Mouse (Mus musculus): ENCODE measurements around the gene Ccdc42. TPM values are rescaled to one million over a fixed set of nuclear protein-coding genes. Genes with fewer than 3 reads are reported as not detected.

Ccdc42 gene
- total RNA-seq (2012; rRNA removed) (not detected in 2 replicates), polyA plus RNA-seq (2012; ENCODE audit: insufficient read depth in 1 of 2, insufficient read length in 2 of 2, low read depth in 1 of 2, low replicate concordance in 2 of 2, missing spikeins in 1 of 2) (not detected)

DNA sequence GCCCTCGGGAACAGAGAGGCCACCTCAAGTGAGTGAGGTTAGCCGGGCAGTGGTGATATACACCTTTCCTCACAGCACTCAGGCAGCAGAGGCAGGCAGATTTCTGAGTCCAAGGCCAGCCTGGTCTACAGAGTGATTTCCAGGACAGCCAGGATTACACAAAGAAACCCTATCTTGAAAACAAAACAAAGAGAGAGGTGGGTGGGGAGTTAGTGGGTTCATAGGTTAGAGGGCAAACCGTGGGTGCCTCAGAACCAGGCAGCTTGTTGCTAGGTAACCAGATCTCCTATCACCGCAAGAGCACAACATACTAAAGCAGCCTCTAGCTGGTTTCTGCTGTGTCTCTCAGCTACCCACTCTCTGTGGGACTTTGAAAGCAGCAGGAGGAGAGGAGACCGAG, at the start of gene Ccdc42:
TSS of gene Ccdc42 (plus strand) at position 301 of the 400 bp plus-strand sequence.
- Histone ChIP-seq H3K4me1 (ENCODE audit: control insufficient read depth in 1 of 2, insufficient read depth in 2 of 2, low read length in 2 of 2) (no peaks in the 10 kb centered on the region), H3K9me3 (replicated peaks; ENCODE audit: insufficient read depth, low read length) (no peaks in the 10 kb centered on the region), H3K27ac (ENCODE audit: control insufficient read depth, low read depth, low read length) (no peak within 1 kb of the TSS), H3K27me3 (ENCODE audit: control insufficient read depth in 1 of 2, insufficient read depth in 2 of 2, low read length in 2 of 2) (peaks cover 17 to 22% of the 10 kb centered on the region in 2 experiments), H3K79me2 (ENCODE audit: control insufficient read depth, insufficient read depth, low read length, poor library complexity) (no peaks in the 10 kb centered on the region), H3K4me3 (ENCODE audit: control insufficient read depth in 1 of 2, insufficient read depth in 1 of 2, low read depth in 2 of 2, low read length in 2 of 2) (no peak within 1 kb of the TSS), H3K36me3 (ENCODE audit: control insufficient read depth in 1 of 2, insufficient read depth in 2 of 2, low read length in 2 of 2) (no peaks in the 10 kb centered on the region), H3K9ac (ENCODE audit: control insufficient read depth, low read depth, low read length, poor library complexity, severe bottlenecking) (no peak within 1 kb of the TSS)
- no peak for DNase-seq (ENCODE audit: low read depth, low spot score)
- no peak for TF ChIP-seq MYB (IDR thresholded peaks at IDR 0.05; ENCODE audit: low read depth, low read length)
- no peak for TF ChIP-seq MAZ (IDR thresholded peaks at IDR 0.05; ENCODE audit: low read depth, low read length)
- no peak for TF ChIP-seq TCF12 (IDR thresholded peaks at IDR 0.05; ENCODE audit: low read depth, low read length)
- TF ChIP-seq MEF2A (IDR thresholded peaks at IDR 0.05; ENCODE audit: extremely low read depth, insufficient replicate concordance, low read depth, low read length, poor library complexity, severe bottlenecking): no peak
- no peak for TF ChIP-seq ZNF384 (IDR thresholded peaks at IDR 0.05; ENCODE audit: low read depth, low read length)
- TF ChIP-seq GABPA (IDR thresholded peaks at IDR 0.05; ENCODE audit: low read depth, low read length): no peak
- TF ChIP-seq ZC3H11A (IDR thresholded peaks at IDR 0.05; ENCODE audit: low read depth, low read length): no peak
- no peak for TF ChIP-seq KAT2A (conservative IDR thresholded peaks at IDR 0.05; ENCODE audit: low read depth, low read length)
- no peak for TF ChIP-seq POLR2AphosphoS5 (IDR thresholded peaks at IDR 0.05; ENCODE audit: borderline replicate concordance, low read depth, low read length)
- TF ChIP-seq USF2 (IDR thresholded peaks at IDR 0.05; ENCODE audit: borderline replicate concordance in 1 of 2, insufficient read depth in 1 of 2, low read depth in 1 of 2, low read length in 2 of 2): no peak
- TF ChIP-seq TBP (IDR thresholded peaks at IDR 0.05; ENCODE audit: low read depth, low read length): no peak
- TF ChIP-seq EP300 (IDR thresholded peaks at IDR 0.05; ENCODE audit: low read depth in 1 of 2, low read length in 2 of 2): no peak
- TF ChIP-seq ETS1 (IDR thresholded peaks at IDR 0.05; ENCODE audit: low read depth, low read length): no peak
- TF ChIP-seq UBTF (IDR thresholded peaks at IDR 0.05; ENCODE audit: borderline replicate concordance, insufficient read depth, low read depth, low read length): no peak
- no peak for TF ChIP-seq CHD2 (IDR thresholded peaks at IDR 0.05; ENCODE audit: low read length)
- TF ChIP-seq ELF1 (IDR thresholded peaks at IDR 0.05; ENCODE audit: low read depth, low read length): no peak
- no peak for TF ChIP-seq MAX (IDR thresholded peaks at IDR 0.05; ENCODE audit: low read length)
- no peak for TF ChIP-seq MXI1 (IDR thresholded peaks at IDR 0.05; ENCODE audit: low read depth, low read length)
- no peak for TF ChIP-seq MYC (IDR thresholded peaks at IDR 0.05; ENCODE audit: low read depth, low read length)
- no peak for TF ChIP-seq RCOR1 (IDR thresholded peaks at IDR 0.05; ENCODE audit: low read depth, low read length)

DNA sequence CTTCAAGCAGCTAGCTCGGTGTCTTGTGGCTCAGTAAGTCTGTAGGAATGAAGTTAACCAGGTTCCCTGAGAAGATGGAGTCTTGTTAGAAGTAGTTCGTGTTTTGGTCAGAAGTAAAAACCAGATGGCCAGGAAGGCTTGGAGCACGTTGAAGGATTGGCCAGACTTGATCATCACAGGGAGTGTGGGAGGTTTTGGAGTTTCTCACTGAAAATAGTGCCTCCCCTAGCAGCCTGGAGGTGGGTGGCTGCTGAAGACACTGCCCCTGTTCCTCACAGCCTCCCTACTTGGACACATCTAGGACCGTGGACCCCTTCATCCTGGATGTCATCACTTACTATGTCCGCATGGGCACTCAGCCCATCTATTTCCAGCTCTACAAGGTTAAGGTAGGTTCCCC, 47.2 kb upstream of the Ccdc42 start:
- TF ChIP-seq TCF12 (IDR thresholded peaks at IDR 0.05; ENCODE audit: low read depth, low read length): no peak
- TF ChIP-seq CTCF (IDR thresholded peaks at IDR 0.05 in 2 of 3, conservative IDR thresholded peaks at IDR 0.05 in 1 of 3; ENCODE audit: control insufficient read depth in 1 of 3, insufficient read depth in 1 of 3, low read depth in 2 of 3, low read length in 3 of 3, poor library complexity in 1 of 3, severe bottlenecking in 1 of 3): no peak
- no peak for TF ChIP-seq KAT2A (conservative IDR thresholded peaks at IDR 0.05; ENCODE audit: low read depth, low read length)
- TF ChIP-seq ZNF384 (IDR thresholded peaks at IDR 0.05; ENCODE audit: low read depth, low read length): no peak
- no peak for TF ChIP-seq GATA1 (IDR thresholded peaks at IDR 0.05; ENCODE audit: low read depth, low read length)
- TF ChIP-seq JUND (IDR thresholded peaks at IDR 0.05; ENCODE audit: low read depth, low read length): no peak
- TF ChIP-seq SMC3 (IDR thresholded peaks at IDR 0.05; ENCODE audit: low read depth, low read length): no peak
- no peak for TF ChIP-seq SIN3A (IDR thresholded peaks at IDR 0.05; ENCODE audit: low read length)
- no peak for TF ChIP-seq NRF1 (IDR thresholded peaks at IDR 0.05; ENCODE audit: insufficient read depth, low read depth, low read length, poor library complexity, severe bottlenecking)
- no peak for TF ChIP-seq NELFE (IDR thresholded peaks at IDR 0.05; ENCODE audit: low read depth, low read length)
- no peak for TF ChIP-seq RCOR1 (IDR thresholded peaks at IDR 0.05; ENCODE audit: low read depth, low read length)
- no peak for TF ChIP-seq E2F4 (IDR thresholded peaks at IDR 0.05; ENCODE audit: borderline replicate concordance, low read depth, low read length)
- TF ChIP-seq ZC3H11A (IDR thresholded peaks at IDR 0.05; ENCODE audit: low read depth, low read length): no peak
- no peak for TF ChIP-seq POLR2AphosphoS5 (IDR thresholded peaks at IDR 0.05; ENCODE audit: borderline replicate concordance, low read depth, low read length)
- no peak for TF ChIP-seq MYC (IDR thresholded peaks at IDR 0.05; ENCODE audit: low read depth, low read length)
- TF ChIP-seq TAL1 (IDR thresholded peaks at IDR 0.05; ENCODE audit: low read length): no peak
- no peak for TF ChIP-seq EP300 (IDR thresholded peaks at IDR 0.05; ENCODE audit: low read depth in 1 of 2, low read length in 2 of 2)
- TF ChIP-seq MYB (IDR thresholded peaks at IDR 0.05; ENCODE audit: low read depth, low read length): no peak
- no peaks in the 10 kb centered on the region for H3K36me3 ChIP-seq (ENCODE audit: control insufficient read depth in 1 of 2, insufficient read depth in 2 of 2, low read length in 2 of 2)
- no peaks in the 10 kb centered on the region for H3K79me2 ChIP-seq (ENCODE audit: control insufficient read depth, insufficient read depth, low read length, poor library complexity)

More for the DNA sequence above, 47.2 kb upstream of the Ccdc42 start:
- DNase-seq (ENCODE audit: low read depth, low spot score): no peak
- Histone ChIP-seq H3K27me3 (ENCODE audit: control insufficient read depth in 1 of 2, insufficient read depth in 2 of 2, low read length in 2 of 2) (peaks cover 0 to 2% of the 10 kb centered on the region in 2 experiments; a peak in 1 of 4 replicates), H3K4me1 (ENCODE audit: control insufficient read depth in 1 of 2, insufficient read depth in 2 of 2, low read length in 2 of 2) (no peaks in the 10 kb centered on the region), H3K9ac (ENCODE audit: control insufficient read depth, low read depth, low read length, poor library complexity, severe bottlenecking) (no peak overlapping the region), H3K4me3 (ENCODE audit: control insufficient read depth in 1 of 2, insufficient read depth in 1 of 2, low read depth in 2 of 2, low read length in 2 of 2) (no peak overlapping the region), H3K27ac (ENCODE audit: control insufficient read depth, low read depth, low read length) (no peak overlapping the region), H3K9me3 (replicated peaks; ENCODE audit: insufficient read depth, low read length) (no peaks in the 10 kb centered on the region)

All from MEL (cell line).